Mouse (Mus musculus): ENCODE data around the gene Isl1. TPM values are rescaled to one million over a fixed set of nuclear protein-coding genes. Genes with fewer than 3 reads are reported as not detected.

The Isl1 gene
- total RNA-seq (2015; ENCODE audit: low replicate concordance), result not detected in 2 replicates
- not detected in 2 replicates for total RNA-seq (2017; ENCODE audit: low replicate concordance)

DNA sequence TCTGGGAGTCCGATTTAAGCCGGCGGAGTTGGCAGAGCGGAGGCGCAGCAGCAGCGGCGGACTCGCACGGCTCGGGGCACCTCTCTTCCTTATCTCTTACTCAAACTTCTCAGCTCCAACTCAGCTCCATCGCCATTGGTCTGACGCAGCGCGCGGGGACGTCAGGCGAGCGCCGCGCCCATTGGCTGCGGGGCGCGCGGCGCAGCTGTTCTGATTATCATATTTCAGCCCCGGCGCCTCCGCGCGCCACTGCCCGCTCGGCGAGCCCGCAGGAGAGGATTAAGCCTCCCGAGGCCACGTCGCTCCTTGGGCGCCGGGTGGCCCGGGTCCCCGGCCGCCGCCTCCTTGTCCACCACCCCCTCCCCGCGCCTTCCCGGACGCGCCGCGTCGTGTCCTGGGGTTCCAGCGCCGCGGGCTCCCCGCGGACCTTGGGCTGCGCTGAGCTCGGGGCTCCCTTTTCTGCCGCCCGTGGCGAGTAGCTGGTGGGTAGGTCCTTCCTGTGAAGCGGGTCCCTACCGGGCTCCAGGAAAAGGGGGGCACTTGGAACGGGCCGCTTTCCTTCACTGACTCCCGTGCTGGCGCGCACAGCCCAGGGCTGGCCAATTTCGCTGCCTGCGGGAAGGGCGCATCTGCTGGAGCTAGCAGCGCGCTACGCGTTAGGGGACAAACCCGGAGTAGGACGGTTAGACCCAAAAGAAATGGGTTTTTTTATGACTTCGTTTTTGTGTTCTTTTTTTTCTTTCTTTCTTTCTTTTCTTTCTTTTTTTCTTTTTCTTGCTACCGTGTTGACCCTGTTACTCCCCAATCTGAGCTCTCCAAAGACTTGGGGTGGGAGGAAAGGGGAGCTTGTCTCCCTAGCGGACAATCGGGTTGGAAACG, at the start of gene Isl1:
TSS of gene Isl1 (minus strand) at position 106 of the 879 bp plus-strand sequence.
- no peak for ATAC-seq (replicated peaks; ENCODE audit: low FRiP score, poor library complexity, severe bottlenecking)

DNA sequence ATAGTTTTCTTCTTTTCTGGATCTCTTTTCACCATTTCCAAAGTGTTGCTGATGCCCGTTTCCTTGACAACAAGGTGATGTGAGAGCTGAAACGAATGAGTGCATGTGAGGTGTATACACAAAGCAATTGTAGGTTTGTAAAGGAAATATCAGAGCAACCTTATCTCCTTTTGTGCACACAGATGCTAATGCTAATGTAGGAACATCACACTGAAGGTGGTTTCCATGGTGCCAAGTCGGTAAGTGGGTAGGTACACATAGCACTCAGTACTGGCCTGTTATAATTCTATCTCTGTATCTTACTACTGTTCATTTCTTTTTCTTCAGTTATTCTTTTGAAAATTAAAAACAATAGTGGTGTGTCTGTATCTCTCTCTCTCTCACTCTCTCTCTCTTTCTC, 26.3 kb upstream of the Isl1 start:
- ATAC-seq (replicated peaks; ENCODE audit: low FRiP score, poor library complexity, severe bottlenecking), result no peak

DNA sequence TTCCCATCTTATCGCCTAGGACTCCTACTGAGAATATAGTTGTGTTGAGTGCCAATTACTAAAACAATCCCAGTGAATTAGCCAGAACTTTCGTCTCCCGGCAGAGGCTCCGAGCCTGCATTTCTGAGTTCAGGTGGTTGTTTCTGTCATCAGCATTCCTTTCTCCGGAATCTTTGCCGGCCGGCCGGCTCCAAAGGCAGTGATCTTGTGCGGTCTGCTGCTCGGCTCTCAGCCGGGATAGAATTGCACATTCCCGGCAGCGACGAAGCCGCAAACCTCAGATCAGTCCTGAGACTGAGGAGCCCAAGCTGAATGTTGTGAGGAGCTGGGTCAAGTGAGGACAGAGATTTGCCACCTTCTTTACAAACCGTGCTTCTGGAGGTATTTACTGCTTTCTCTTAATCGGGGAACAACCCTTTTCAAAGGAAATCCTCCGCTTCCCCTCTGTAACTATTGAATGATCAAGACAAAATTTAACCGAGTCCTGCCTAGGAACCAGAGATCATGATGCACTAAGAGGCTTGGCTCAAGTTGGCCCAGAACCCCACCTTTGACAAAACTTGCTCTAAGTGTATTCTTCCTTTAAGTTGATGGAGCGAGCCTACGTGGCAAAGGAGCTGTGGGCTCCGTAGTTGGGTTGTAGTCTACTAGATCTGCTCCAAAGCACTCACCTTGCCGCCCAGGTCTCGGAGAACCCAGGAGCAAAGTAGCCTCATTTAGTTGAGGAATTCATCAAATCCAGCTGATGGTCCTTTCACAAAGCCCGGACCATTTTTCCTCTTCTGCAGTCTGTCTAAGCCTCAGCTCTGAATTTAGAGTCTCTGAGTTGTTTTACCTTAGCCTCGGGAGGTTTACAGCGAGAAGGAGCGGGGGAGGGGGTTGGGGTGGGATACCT, 4.4 kb upstream of the Isl1 start:
- ATAC-seq (replicated peaks; ENCODE audit: low FRiP score, poor library complexity, severe bottlenecking), result no peak

GRCm38 (mm10) chr13:116311871-116312720, 2.6 kb upstream of the Isl1 start:
- no peak for ATAC-seq (replicated peaks; ENCODE audit: low FRiP score, poor library complexity, severe bottlenecking)

DNA sequence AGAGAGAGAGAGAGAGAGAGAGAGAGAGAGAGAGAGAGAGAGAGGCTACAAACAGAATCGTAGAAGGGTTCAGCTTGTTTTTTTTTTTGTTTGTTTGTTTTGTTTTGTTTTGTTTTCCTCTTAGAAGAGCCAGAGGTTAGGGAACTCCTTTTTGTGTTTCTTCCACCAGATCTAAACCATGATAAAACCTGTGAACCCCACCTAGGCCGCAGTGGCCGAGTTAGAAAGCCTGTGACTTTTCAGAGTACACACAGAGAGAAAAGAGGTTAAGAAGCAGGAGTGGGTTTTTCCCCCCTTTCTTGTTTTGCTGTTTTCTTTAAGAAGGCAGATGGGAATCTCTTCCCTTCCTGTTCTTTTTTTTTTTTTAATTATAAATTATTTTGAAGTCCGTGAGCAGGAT, 1.5 kb upstream of the Isl1 start:
- ATAC-seq (replicated peaks; ENCODE audit: low FRiP score, poor library complexity, severe bottlenecking), result no peak

DNA sequence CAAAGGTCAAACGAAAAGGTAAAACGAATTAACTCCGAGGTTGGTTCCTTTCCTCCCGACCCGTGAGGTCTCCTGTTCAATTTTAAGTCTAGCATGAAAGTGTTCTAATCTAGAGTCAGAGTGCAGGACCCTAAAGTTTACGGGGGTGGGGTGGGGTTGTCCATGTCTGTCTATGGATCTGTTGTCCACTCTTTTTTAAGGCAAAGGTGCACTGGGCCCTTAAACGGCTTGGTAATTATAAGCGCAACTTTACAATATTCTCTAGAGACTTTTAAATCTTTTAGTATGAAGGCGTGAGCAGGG, 925 bp upstream of the Isl1 start:
- no peak for ATAC-seq (replicated peaks; ENCODE audit: low FRiP score, poor library complexity, severe bottlenecking)

GRCm38 (mm10) chr13:116308933-116309583, 431 bp downstream of the Isl1 start:
- ATAC-seq (replicated peaks; ENCODE audit: low FRiP score, poor library complexity, severe bottlenecking), result no peak

- ATAC-seq (replicated peaks; ENCODE audit: low FRiP score, poor library complexity, severe bottlenecking), result no peak
Measured at GRCm38 (mm10) chr13:116308121-116308932, 1.2 kb downstream of the Isl1 start.

DNA sequence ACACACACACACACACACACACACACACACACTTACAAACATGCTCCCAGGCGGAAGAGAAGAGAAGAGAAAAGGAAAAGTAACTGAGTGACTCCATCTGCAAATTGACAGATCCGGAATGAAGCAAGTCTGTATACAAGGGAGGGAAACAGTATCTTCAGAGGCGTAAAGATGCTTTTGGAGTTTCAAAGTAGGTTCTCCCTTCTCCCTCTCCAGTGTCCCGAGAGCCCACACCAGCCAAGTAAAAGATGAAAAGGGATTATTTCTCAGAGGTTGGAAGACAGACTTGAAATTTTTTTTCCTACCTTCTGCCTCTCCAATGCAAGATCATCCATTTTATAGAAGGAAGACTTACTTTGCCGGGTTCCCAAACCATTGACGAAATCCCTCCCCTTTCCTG, 2.9 kb downstream of the Isl1 start:
- ATAC-seq (replicated peaks; ENCODE audit: low FRiP score, poor library complexity, severe bottlenecking), result no peak

- no peak for ATAC-seq (replicated peaks; ENCODE audit: low FRiP score, poor library complexity, severe bottlenecking)
Measured at GRCm38 (mm10) chr13:116305721-116306120, 3.8 kb downstream of the Isl1 start.

GRCm38 (mm10) chr13:116304713-116305470, 4.6 kb downstream of the Isl1 start:
- ATAC-seq (replicated peaks; ENCODE audit: low FRiP score, poor library complexity, severe bottlenecking), result no peak

DNA sequence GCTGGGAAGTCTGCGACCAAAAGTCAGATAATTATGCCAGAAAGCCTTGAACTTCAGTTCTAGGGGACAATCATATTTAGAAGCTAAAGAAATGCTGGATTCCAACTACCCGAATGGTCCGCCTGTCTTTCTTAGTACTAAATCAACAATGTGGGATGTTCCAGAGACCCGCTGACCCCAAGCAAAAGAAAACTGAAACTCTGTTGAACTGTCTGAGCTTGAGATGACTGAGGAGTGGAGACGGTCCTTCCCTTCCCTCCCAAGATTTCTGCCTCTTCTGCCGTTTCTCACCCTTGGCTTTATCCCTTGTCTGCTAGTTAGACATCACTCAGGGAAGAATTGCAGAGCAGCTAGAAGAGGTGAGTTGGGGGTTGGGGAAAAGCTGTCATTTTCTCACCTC, 5.7 kb downstream of the Isl1 start:
- no peak for ATAC-seq (replicated peaks; ENCODE audit: low FRiP score, poor library complexity, severe bottlenecking)

GRCm38 (mm10) chr13:116302861-116303260, 6.6 kb downstream of the Isl1 start:
- ATAC-seq (replicated peaks; ENCODE audit: low FRiP score, poor library complexity, severe bottlenecking), result no peak

GRCm38 (mm10) chr13:116301706-116302105, 7.8 kb downstream of the Isl1 start:
- ATAC-seq (replicated peaks; ENCODE audit: low FRiP score, poor library complexity, severe bottlenecking), result no peak

GRCm38 (mm10) chr13:116299241-116299640, 10.2 kb downstream of the Isl1 start:
- no peak for ATAC-seq (replicated peaks; ENCODE audit: low FRiP score, poor library complexity, severe bottlenecking)

- ATAC-seq (replicated peaks; ENCODE audit: low FRiP score, poor library complexity, severe bottlenecking), result no peak
Measured at GRCm38 (mm10) chr13:116298641-116299170, 10.8 kb downstream of the Isl1 start.

DNA sequence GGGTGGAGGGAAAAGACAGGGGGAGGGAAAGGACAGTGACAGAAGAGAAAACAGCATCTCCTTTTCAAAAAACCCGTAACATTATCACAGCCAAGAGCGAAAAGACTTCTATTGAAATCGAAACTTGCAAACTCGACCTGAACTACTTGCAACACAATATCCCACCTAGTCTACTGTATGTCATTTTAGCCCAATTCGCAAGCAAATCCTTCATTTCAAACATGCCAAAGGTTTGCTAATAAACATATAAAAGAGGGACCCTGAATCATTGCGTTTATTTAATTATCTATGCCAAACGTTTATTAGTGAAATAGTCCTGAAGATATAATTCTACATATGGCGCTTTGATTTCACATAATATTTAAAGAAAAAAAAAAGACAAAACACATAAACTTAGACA, 11.5 kb downstream of the Isl1 start:
- ATAC-seq (replicated peaks; ENCODE audit: low FRiP score, poor library complexity, severe bottlenecking), result no peak
